Mouse (Mus musculus) urinary bladder, postnatal 10 days (tissue): Measurements from ENCODE around the gene Gm20388.

Experiments used
- DNase-seq: peaks from one replicate; pipeline ENCODE4 v3.0.0; 2022; ENCODE audit warnings: low spot score

Gene Gm20388

GRCm38 (mm10) chr8:120264388-120264943 is 353.8 kb downstream of the Gm20388 start:
- DNase-seq: no peak

GRCm38 (mm10) chr8:120264944-120265453 is 354.4 kb downstream of the Gm20388 start:
- no peak for DNase-seq

GRCm38 (mm10) chr8:120265471-120265870 is 354.8 kb downstream of the Gm20388 start:
- DNase-seq: no peak

DNA sequence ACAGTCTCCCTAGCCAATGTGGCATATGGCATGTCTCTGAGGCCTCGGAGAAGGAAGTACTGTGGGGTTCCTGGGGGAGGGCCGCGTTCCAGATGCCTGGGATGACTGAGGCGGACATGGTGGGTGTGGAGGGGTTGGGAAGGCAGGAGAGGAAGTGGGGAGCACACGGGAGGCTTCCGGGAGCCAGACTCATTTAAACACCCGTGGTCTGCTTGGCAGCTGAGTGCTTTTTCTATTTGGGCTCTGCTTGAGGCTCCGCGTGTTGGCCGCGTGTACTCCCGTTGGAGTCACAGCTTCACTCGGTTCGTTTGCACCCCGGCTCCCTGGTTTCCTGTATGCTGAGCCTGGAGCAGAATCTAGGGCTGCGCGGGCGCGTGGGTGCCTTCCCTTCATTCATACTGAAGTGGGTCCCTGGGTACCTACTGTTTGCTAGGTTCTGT is 357.9 kb downstream of the Gm20388 start:
- no peak for DNase-seq

DNA sequence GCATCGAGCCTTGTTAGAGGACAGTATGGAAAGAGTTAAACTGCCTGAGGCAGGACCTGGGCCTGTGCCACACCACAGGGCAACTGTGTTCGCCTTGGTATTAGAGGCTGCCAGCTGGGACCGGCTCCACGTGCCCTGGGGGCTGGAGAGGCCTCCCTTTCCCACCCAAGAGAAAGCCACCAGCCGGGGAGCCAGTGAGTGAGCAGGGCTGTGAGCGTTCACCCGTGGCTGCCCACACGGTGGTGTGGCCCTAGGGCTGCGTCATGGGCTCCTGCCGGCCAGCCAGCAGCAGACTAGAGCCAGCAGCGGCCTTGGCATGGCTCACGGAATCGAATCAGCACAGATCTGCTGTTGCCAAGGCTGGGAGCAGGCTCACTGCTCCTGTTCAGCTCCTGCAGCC is 359.8 kb downstream of the Gm20388 start:
- no peak for DNase-seq

DNA sequence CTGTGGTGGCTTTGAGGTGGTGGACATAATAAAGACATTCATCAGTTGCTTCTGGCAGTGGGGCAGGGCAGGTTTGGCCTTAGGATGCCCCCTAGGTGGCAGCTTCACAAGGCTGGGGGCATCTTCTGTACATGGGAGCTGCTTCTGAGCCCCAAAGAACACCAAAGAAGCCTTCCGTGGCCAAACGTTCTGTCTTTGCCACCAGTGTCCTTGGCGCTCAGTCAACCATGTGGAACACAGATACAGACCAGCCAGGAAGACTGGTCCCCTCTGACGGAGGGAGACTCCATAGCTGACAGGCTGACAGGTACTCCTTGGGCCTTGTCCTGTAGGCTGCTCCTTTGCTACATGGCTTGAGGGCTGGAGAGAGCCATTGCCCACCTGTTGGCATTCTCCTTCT is 362.8 kb downstream of the Gm20388 start:
- DNase-seq: no peak

- peak; percentile 67 for DNase-seq
Measured at GRCm38 (mm10) chr8:120276051-120276890, 365.6 kb downstream of the Gm20388 start.

DNA sequence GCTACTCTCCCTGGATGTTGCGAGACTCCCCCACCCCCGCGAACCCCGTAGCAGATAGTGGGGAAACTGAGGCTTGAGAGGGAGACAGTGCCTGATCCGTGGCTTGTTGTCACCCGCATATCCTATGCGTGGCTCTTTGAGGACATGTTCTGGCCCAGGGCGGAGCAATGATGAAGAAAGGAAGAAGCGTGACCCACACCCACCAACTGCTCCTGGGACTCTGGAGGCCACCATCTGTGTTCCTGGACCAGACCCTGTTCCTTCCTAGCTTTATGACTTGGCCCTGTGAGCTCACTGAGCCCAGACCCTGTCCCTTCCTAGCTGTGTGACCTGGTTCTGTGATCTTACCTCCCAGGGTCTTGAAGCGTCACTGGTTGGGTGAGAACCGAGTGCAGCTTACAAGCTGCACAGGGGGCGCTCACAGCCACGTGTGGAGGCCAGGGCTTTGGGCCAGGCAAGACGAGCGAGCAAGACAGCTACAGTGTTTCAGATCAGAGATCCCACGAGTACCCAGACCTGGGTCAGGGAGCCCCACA is 366.3 kb downstream of the Gm20388 start:
- DNase-seq: no peak

DNA sequence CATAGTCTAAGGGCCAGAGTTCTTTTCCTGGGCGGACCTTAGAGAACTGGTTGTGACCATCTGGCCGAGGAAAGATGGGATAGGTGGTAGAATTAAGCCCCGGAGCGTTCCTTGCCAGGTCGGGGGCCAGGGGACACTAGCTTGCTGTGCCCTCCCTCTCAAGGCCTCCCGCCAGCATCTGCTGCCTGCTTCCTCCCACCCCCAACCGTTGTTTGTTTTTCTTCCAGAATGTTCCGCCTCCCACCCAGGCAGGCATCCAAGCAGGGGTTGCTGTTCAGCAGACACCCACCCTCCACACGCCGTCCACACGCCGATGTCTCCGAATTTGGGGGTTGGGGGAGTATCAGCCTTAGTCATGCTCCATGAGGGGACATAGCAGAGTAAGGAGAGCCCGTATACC is 367.4 kb downstream of the Gm20388 start:
- DNase-seq: no peak

DNA sequence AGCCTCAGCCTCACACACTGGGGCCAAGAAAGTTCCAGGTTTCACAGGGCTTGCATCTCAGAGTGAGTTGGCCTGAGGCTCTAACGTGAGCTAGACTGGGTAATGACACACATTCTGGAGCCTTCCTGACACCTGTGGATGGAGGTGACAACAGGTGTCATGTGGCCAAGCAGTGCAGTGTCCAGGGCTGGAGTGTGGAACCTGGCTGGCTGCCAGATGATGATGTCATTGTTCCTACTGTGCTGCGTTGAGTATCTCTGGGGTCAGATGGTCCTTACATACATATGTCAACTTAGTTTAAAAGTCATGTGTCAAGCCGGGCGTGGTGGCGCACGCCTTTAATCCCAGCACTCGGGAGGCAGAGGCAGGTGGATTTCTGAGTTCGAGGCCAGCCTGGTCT is 368.8 kb downstream of the Gm20388 start:
- DNase-seq: no peak

- DNase-seq: no peak
Measured at GRCm38 (mm10) chr8:120281487-120281886, 370.8 kb downstream of the Gm20388 start.

DNA sequence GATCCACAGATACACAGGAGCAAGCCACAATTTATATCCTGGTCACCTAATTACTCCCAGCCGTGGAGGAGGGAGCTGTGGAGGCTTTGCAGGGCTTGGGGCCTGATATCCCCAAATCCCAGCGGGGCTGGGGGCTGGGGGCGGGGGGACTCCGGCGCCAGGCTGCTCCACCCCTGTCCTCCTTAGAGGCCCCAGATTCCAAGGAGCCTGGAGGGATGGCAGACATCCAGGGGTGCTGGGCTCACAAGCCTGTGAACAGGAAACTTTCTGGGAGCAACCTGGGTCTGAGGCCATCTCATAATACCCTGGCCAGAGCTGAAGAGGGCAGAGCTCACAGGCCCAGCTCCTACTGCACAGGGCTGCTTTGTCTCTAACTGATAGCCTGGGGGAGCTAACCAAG is 371.8 kb downstream of the Gm20388 start:
- DNase-seq: no peak

DNA sequence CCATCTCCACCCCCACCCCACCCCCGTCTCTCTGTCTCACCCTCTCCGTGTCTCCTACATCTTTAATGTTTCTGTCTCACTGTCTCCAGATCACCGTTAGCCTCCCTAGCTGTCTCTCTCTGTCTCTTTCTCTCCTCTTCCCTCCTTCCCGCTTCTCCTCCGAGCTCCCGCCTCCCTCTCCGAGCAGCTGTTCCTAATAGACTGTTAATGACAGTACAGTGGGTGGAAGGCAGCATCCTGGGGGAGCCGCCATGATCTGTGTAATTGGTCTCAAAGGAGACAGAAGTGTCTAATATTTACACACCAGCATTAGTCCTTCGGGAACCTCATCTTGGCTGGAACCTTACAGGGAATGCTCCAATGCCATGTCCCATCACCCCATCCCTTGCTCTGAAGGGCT is 373.6 kb downstream of the Gm20388 start:
- DNase-seq: no peak

DNA sequence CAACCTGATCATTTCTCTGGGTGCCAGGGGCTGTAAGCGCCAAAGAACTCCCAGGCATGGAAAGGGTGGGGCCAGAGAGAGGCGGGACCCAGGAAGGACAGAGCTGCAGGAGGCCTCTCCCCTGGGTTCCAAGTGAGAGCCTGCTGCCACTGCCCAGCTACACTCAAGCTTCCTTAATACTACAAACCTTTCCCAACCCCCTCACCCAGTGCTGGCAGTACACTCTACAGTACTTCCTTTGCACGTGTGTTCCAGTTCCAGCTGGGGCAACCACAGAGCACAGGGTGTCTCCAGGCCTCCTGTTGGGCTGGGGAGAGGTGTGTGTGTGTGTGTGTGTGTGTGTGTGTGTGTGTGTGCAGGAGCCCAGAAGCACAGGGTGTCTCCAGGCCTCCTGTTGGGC is 374.4 kb downstream of the Gm20388 start:
- DNase-seq: no peak

DNA sequence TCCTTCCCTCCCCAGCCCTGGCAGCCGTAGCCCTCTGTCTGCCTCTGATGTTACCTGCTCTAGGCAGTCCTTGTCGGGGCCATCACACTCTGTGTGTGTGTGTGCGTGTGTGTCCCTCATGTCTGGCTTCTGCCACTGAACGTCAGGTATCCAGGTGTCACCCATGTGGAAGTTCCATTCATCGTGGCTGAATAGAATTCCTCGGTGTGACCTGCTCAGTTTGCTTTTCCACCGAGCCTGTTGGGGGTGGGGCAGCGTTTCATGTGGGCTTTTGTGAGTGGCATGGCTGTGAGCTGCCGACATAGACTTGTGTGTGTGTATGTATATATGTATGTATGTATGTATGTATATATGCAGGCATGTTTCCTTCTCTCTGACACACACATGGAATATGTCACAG is 375.2 kb downstream of the Gm20388 start:
- DNase-seq: no peak

GRCm38 (mm10) chr8:120288122-120288908 is 377.7 kb downstream of the Gm20388 start:
- no peak for DNase-seq

DNA sequence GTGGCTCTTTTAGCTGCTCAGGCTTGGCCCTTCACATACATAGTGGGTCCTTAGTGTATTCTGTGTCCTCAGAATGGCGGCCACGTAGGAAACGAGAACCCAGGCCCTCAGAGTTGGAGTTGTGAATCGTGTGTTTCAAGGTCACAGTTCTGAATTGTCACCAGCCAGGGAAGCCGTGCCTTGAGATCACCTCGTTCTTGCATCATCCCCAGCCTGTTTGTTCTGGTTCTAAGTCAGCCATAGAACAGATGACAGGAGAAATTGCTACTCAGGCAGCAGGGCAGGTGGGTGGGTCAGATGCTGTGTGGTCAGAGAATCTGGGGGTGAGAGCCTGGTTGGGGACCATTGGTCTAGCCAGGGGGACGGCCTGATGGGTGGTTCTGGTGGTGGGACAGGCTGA is 378.6 kb downstream of the Gm20388 start:
- no peak for DNase-seq

DNA sequence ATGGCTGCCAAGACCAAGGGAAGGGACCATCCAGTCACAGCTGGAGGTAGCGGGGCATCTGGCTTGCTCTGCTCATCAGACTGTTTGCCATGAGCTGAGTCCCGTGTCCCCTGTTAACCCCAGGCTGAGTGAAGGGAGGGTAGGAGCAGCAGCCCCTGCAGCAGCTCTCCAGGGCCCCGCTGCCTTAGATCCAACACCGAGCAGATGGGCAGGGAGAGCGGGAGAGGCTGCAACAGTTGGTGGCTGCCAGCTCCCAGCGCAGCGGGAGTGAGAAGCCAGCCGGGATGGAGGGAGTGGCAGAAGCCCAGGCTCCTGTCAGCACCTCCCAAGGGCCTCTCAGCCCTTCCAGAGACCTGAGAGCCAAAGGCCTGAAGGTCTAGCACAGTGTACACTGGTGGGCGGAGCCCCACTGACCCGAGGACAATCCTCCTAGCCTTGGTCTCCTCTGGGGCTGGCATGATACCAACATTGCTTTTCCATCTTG is 379.1 kb downstream of the Gm20388 start:
- DNase-seq: no peak

DNA sequence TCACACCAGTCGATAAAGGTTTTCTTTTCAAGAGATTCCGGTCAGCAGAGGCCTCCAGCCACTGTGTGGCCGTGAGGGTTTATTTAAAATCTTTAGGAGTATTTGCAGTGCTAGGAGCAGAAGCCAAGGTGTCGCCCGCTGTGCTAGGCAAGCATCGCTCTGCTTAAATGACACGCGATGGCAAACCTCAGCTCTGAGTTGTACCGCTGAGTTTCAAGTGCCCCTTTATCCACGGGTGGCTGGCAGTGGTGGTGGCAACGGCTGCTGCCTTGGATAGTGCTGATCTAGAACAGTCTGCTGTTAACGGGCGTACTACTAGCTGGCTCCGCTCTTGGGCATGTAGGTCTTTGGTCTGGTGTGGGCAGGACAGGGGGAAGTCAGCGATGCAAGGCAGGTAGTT is 380.0 kb downstream of the Gm20388 start:
- no peak for DNase-seq

GRCm38 (mm10) chr8:120291650-120292049 is 381.0 kb downstream of the Gm20388 start:
- DNase-seq: no peak

DNA sequence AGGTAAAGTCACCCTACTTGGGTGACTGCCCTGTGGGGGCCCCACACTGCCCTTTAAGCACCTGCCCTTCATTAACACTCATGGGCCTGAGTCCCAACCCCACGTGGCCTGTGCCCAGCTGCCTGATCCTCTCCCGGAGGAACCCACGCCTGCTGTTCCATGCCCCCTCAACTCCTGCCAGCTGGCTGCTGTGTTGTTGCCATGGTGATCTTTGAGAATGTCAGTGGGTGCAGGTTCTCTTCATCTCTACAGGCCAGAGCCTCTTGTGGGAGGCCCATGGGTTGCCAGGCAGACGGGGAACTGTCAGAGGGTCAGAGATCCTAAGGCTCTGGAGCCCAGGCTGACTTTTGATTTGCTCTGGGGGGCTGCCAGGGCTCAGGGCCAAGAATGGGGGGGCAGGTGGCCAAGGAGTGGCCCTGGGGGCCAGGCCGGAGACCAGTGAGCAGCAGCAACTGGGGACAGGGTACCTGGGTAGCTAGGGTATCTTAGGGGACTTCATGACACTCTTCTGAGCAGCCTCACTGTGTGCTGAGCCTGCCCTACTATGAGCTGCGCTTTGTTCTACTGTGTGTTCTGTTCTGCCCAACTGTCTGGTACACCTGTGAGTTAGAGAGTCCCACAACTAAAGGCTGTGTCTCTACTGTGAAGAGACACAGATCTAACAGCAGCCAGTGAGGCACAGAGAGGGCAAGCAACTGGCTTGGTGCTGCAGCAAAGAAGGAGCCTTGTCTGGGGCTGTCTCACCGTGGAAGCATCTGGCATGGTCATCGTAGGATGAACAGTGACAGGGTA is 381.9 kb downstream of the Gm20388 start:
- DNase-seq: no peak
